Mouse (Mus musculus) ovary, postnatal 36 days (tissue): Measurements from ENCODE around the gene Tmem177.

Experiments
- DNase-seq: peaks from one replicate; pipeline ENCODE4 v3.0.0; 2022; ENCODE audit warnings: low spot score, mixed read lengths

Gene Tmem177

DNA sequence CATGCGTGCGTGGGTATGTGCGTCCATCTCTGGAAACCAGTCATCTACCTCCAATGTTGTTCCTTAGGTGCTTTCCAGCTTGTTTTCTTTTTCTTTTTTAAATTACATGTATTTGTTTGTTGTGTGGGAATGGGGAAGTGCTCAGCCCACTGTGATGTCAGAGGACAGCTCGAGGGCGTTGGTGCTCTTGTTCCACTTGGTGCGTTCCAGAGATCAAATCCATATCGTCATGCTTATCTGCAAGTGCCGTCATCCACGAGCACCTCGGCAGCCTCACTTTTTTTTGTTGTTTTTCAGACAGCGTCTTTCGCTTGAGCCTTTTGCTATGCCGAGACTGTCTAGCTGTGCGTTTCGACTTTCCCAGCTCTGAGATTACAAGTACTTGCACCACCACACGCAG lies 23.7 kb downstream of the Tmem177 start:
- DNase-seq: no peak

DNA sequence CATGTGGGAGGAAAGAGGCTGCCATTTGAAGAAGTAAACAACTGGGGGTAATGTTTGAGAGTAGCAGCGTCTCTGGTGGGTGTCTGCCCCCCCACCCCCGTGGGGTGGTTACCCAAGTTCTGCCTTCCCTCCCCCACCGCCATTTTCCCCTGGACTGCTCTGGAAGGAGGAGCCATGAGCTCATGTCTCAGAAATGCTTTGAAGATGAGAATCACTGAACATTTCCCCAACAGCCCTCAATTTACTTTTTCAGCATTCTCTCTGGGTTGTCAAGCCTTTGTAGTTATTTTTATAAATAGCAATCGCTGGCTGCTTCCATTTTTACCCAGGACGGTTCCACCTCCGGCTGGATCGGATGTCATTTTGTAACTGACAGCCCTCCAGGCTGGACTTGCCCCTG lies 26.7 kb downstream of the Tmem177 start:
- DNase-seq: no peak

DNA sequence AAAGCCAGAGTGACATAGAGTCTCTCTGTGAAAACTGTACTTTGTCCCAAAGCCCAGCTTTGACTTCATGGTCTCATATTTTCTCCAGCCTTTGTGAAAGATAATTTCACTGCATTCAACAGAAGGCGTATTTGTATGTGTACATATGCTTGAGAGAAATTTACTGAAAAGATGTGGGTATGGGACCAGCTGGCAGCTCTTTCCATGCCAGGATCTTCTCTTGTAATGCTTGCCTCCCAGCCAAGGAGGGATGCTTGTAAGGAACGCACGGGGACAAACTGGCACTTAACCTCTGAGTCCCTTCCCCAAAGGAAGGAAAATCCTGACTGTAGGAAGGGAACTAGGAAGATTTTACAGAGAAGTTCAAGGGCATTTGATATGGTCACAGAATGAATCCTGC lies 28.7 kb downstream of the Tmem177 start:
- no peak for DNase-seq

DNA sequence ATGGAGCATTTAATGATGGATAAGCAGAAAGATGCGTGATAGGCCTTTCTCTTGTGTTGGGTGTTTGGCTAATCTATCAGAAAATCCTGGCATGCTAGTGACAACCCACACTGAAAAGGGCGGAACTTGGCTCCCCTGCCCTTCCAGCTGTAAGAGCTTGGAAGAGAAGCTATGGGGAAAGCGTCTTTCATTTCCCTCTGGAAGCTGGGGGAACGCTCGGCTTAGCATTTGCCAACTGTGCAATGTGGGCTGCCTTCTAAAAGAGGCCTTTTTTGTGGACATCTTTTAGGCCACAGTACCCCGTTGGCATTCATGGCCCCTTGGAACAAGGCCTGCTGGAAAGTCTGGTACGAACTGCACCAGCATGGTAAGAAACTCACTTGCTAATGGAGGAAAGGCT lies 34.1 kb downstream of the Tmem177 start:
- peak; percentile 25 for DNase-seq

- DNase-seq: no peak
These were observed 35.5 kb downstream of the Tmem177 start for GRCm38 (mm10) chr1:119877469-119877868.

GRCm38 (mm10) chr1:119868395-119869161 lies 44.4 kb downstream of the Tmem177 start:
- no peak for DNase-seq

DNA sequence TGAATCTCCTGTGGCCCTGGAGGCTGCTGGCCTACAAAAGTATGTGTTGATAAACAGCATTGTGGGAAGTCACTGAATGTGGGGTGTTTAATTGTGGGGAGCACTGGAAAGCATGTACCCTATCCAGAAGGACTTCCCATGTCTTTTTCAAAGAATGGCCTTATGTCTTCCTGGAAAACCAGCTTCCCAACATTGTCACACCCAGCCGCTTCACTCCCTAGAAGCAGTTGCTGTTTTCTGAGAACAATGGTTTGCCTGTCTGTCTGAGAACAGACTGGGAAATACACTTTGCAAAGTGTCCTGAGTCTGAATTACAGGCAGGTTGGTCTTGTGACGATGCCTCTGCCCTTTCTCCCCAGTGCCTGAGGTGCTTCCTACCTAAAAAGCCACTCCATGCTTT lies 45.7 kb downstream of the Tmem177 start:
- DNase-seq: no peak

DNA sequence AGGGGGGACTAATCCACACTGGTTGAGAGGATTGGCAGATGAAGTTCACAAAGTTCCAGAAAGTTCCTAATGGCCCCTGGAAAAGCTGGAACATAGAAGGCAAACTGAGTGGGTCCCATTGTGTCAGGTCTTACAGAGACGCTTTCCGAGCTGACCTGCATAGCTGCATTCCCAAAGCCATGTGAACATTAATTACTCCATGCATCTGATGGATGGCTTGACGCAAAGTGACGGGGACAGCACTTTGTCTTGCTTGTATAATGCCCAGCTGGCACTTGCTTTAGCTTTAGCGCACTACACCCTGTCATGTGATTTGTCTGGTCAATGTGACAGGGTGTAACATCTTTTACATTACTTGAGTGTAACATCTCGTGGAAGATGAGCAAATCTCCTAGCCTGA lies 47.7 kb downstream of the Tmem177 start:
- DNase-seq: no peak

DNA sequence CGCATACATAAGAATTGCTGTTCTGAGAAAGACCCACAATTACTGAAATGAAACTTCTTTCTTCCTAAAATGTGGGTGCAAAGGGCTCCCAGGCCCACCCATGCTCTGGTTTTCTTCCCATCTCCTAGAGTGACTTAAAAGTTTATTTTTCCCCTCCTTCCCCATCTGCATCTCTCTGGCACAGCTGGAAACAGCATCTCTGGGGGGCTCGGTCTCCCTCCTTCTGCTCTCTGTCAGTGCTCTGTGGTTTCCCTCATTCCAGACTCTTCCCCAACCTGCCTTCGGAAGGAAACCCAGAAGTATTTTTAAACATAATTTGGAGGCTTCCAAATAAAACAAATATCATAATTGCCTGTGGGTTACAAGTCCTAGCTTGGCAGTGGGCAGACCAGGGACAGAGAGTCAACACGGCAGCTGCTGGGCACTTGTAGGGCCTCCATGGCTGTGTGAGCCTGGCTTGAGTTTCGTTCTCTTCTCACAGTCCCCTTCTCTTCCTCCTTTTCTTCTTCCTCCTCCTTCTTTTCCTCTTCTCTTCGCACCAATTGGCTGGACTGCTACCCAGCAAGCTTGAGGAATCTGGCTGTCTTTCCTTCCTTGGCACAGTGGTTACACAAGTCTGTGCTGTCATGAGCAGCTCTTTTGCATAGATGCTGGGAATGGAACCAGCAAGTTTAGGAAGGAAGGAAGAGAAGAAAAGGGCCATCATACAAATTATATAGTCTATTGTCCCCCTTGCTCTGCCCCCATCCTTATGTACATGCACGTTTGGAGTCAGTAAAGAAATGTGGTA lies 49.3 kb downstream of the Tmem177 start:
- DNase-seq: no peak

DNA sequence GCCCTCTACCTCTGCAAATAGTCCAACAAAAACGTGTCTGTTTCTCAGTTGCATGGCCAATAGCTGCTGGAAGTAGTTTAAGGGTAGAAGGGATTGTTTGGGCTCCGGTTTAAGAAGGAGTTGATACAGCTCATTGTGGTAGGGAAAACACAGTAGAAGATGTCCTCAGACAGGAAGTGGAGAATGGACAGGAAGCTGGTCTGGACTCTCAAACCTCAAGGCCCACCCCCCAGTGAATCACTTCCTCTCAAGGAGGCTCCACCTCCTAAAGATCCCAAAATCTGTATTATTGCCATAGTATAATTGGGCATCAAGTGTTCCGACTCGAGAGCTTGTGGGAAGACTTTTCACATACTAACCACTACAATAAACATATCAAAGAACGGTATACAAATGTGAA lies 53.4 kb downstream of the Tmem177 start:
- DNase-seq: no peak
